Mouse (Mus musculus): ENCODE results near the gene Pdik1l. TPM values are rescaled to one million over a fixed set of nuclear protein-coding genes. Genes with fewer than 3 reads are reported as not detected.
A peak's percentile ranks its signal among the peaks of the same experiment; 100 is the strongest.

Gene Pdik1l
- polyA plus RNA-seq (2012; ENCODE audit: insufficient read depth, insufficient read length, missing spikeins), result 5.0 and 7.8 TPM in 2 replicates

- Histone ChIP-seq H3K4me1 (ENCODE audit: control insufficient read depth, insufficient read depth, insufficient read length, low read length) (peaks cover 2% of the 10 kb centered on the region; the same call in 1 of the 2 replicates), H3K4me3 (ENCODE audit: insufficient read depth, low read depth, low read length) (peak within 1 kb of the TSS; percentile 94), H3K27ac (replicated peaks; ENCODE audit: low read depth, low read length) (peak within 1 kb of the TSS; percentile 86)
Measured at GRCm38 (mm10) chr4:134287575-134288025, at the start of gene Pdik1l. Gene Pdik1l, minus strand, starts transcription at chr4:134287895.

GRCm38 (mm10) chr4:134330281-134330680 is 42.6 kb upstream of the Pdik1l start:
- Histone ChIP-seq H3K4me1 (ENCODE audit: control insufficient read depth, insufficient read depth, insufficient read length, low read length) (no peaks in the 10 kb centered on the region), H3K4me3 (ENCODE audit: insufficient read depth, low read depth, low read length) (no peak overlapping the region), H3K27ac (replicated peaks; ENCODE audit: low read depth, low read length) (no peak overlapping the region)

GRCm38 (mm10) chr4:134328832-134329231 is 41.1 kb upstream of the Pdik1l start:
- Histone ChIP-seq H3K4me1 (ENCODE audit: control insufficient read depth, insufficient read depth, insufficient read length, low read length) (no peaks in the 10 kb centered on the region), H3K27ac (replicated peaks; ENCODE audit: low read depth, low read length) (no peak overlapping the region), H3K4me3 (ENCODE audit: insufficient read depth, low read depth, low read length) (no peak overlapping the region)

GRCm38 (mm10) chr4:134328151-134328550 is 40.5 kb upstream of the Pdik1l start:
- H3K4me3 ChIP-seq (ENCODE audit: insufficient read depth, low read depth, low read length), result no peak overlapping the region
- H3K27ac ChIP-seq (replicated peaks; ENCODE audit: low read depth, low read length), result no peak overlapping the region

GRCm38 (mm10) chr4:134326859-134327530 is 39.3 kb upstream of the Pdik1l start:
- Histone ChIP-seq H3K4me3 (ENCODE audit: insufficient read depth, low read depth, low read length) (no peak overlapping the region), H3K27ac (replicated peaks; ENCODE audit: low read depth, low read length) (no peak overlapping the region), H3K4me1 (ENCODE audit: control insufficient read depth, insufficient read depth, insufficient read length, low read length) (no peaks in the 10 kb centered on the region)

More at GRCm38 (mm10) chr4:134328151-134328550, 40.5 kb upstream of the Pdik1l start:
- H3K4me1 ChIP-seq (ENCODE audit: control insufficient read depth, insufficient read depth, insufficient read length, low read length), result no peaks in the 10 kb centered on the region

GRCm38 (mm10) chr4:134324655-134325054 is 37.0 kb upstream of the Pdik1l start:
- Histone ChIP-seq H3K27ac (replicated peaks; ENCODE audit: low read depth, low read length) (no peak overlapping the region), H3K4me3 (ENCODE audit: insufficient read depth, low read depth, low read length) (no peak overlapping the region), H3K4me1 (ENCODE audit: control insufficient read depth, insufficient read depth, insufficient read length, low read length) (no peaks in the 10 kb centered on the region)

GRCm38 (mm10) chr4:134321524-134321923 is 33.8 kb upstream of the Pdik1l start:
- Histone ChIP-seq H3K27ac (replicated peaks; ENCODE audit: low read depth, low read length) (no peak overlapping the region), H3K4me1 (ENCODE audit: control insufficient read depth, insufficient read depth, insufficient read length, low read length) (no peaks in the 10 kb centered on the region), H3K4me3 (ENCODE audit: insufficient read depth, low read depth, low read length) (no peak overlapping the region)

- H3K4me3 ChIP-seq (ENCODE audit: insufficient read depth, low read depth, low read length), result no peak overlapping the region
- H3K4me1 ChIP-seq (ENCODE audit: control insufficient read depth, insufficient read depth, insufficient read length, low read length), result no peaks in the 10 kb centered on the region
- no peak overlapping the region for H3K27ac ChIP-seq (replicated peaks; ENCODE audit: low read depth, low read length)
Measured at GRCm38 (mm10) chr4:134319674-134320073, 32.0 kb upstream of the Pdik1l start.

GRCm38 (mm10) chr4:134319074-134319473 is 31.4 kb upstream of the Pdik1l start:
- H3K27ac ChIP-seq (replicated peaks; ENCODE audit: low read depth, low read length), result no peak overlapping the region
- no peaks in the 10 kb centered on the region for H3K4me1 ChIP-seq (ENCODE audit: control insufficient read depth, insufficient read depth, insufficient read length, low read length)
- H3K4me3 ChIP-seq (ENCODE audit: insufficient read depth, low read depth, low read length), result no peak overlapping the region

- no peak overlapping the region for H3K4me3 ChIP-seq (ENCODE audit: insufficient read depth, low read depth, low read length)
- no peaks in the 10 kb centered on the region for H3K4me1 ChIP-seq (ENCODE audit: control insufficient read depth, insufficient read depth, insufficient read length, low read length)
- no peak overlapping the region for H3K27ac ChIP-seq (replicated peaks; ENCODE audit: low read depth, low read length)
Measured at GRCm38 (mm10) chr4:134316390-134316789, 28.7 kb upstream of the Pdik1l start.

GRCm38 (mm10) chr4:134315470-134315869 is 27.8 kb upstream of the Pdik1l start:
- H3K4me3 ChIP-seq (ENCODE audit: insufficient read depth, low read depth, low read length), result no peak overlapping the region
- no peaks in the 10 kb centered on the region for H3K4me1 ChIP-seq (ENCODE audit: control insufficient read depth, insufficient read depth, insufficient read length, low read length)
- H3K27ac ChIP-seq (replicated peaks; ENCODE audit: low read depth, low read length), result no peak overlapping the region

GRCm38 (mm10) chr4:134314876-134315275 is 27.2 kb upstream of the Pdik1l start, which contains the start of gene Trim63:
Gene Trim63, plus strand, starts transcription at chr4:134315120.
- Histone ChIP-seq H3K4me3 (ENCODE audit: insufficient read depth, low read depth, low read length) (no peak within 1 kb of the TSS), H3K27ac (replicated peaks; ENCODE audit: low read depth, low read length) (no peak within 1 kb of the TSS), H3K4me1 (ENCODE audit: control insufficient read depth, insufficient read depth, insufficient read length, low read length) (no peaks in the 10 kb centered on the region)

- Histone ChIP-seq H3K4me3 (ENCODE audit: insufficient read depth, low read depth, low read length) (no peak overlapping the region), H3K27ac (replicated peaks; ENCODE audit: low read depth, low read length) (no peak overlapping the region), H3K4me1 (ENCODE audit: control insufficient read depth, insufficient read depth, insufficient read length, low read length) (no peaks in the 10 kb centered on the region)
Measured at GRCm38 (mm10) chr4:134314081-134314655, 26.5 kb upstream of the Pdik1l start.

GRCm38 (mm10) chr4:134312901-134313300 is 25.2 kb upstream of the Pdik1l start:
- no peak overlapping the region for H3K27ac ChIP-seq (replicated peaks; ENCODE audit: low read depth, low read length)
- no peak overlapping the region for H3K4me3 ChIP-seq (ENCODE audit: insufficient read depth, low read depth, low read length)
- H3K4me1 ChIP-seq (ENCODE audit: control insufficient read depth, insufficient read depth, insufficient read length, low read length), result no peaks in the 10 kb centered on the region

GRCm38 (mm10) chr4:134312341-134312740 is 24.6 kb upstream of the Pdik1l start:
- no peak overlapping the region for H3K27ac ChIP-seq (replicated peaks; ENCODE audit: low read depth, low read length)
- no peaks in the 10 kb centered on the region for H3K4me1 ChIP-seq (ENCODE audit: control insufficient read depth, insufficient read depth, insufficient read length, low read length)
- H3K4me3 ChIP-seq (ENCODE audit: insufficient read depth, low read depth, low read length), result no peak overlapping the region

GRCm38 (mm10) chr4:134311784-134312183 is 24.1 kb upstream of the Pdik1l start:
- Histone ChIP-seq H3K4me1 (ENCODE audit: control insufficient read depth, insufficient read depth, insufficient read length, low read length) (peaks cover 2% of the 10 kb centered on the region), H3K27ac (replicated peaks; ENCODE audit: low read depth, low read length) (no peak overlapping the region), H3K4me3 (ENCODE audit: insufficient read depth, low read depth, low read length) (no peak overlapping the region)

All from brown adipose tissue, adult 24 weeks (tissue).